Mouse (Mus musculus) yolk sac, embryonic 10.5 days (tissue): Measurements from ENCODE around the gene Cnn2.
A peak's percentile ranks its signal among the peaks of the same experiment; 100 is the strongest.
"Not testable (repeated sequence)": the region's sequence is repeated elsewhere in the genome, so short reads cannot be mapped to it uniquely, and the experiment has no call there.

Source experiments
- DNase-seq: peaks from one replicate; pipeline ENCODE4 v3.0.0-alpha.2; 2017; ENCODE audit warnings: low spot score

Gene Cnn2

GRCm38 (mm10) chr10:79988506-79989271 lies at the start of gene Cnn2:
Gene Cnn2, plus strand, starts transcription at chr10:79988584.
- peak; percentile 70 for DNase-seq

- no peak for DNase-seq
These were observed 47.6 kb upstream of the Cnn2 start for GRCm38 (mm10) chr10:79940749-79941148.

- no peak for DNase-seq
These were observed 45.4 kb upstream of the Cnn2 start for GRCm38 (mm10) chr10:79942988-79943387.

- no peak for DNase-seq
These were observed 44.9 kb upstream of the Cnn2 start for GRCm38 (mm10) chr10:79943471-79943901.

- peak; percentile 50 for DNase-seq
These were observed 42.7 kb upstream of the Cnn2 start for GRCm38 (mm10) chr10:79945507-79946234.

GRCm38 (mm10) chr10:79946752-79947322 lies 41.5 kb upstream of the Cnn2 start:
- DNase-seq: peak; percentile 84

- DNase-seq: no peak
These were observed 40.9 kb upstream of the Cnn2 start for GRCm38 (mm10) chr10:79947502-79947901.

GRCm38 (mm10) chr10:79949873-79950272 lies 38.5 kb upstream of the Cnn2 start:
- DNase-seq: peak; percentile 79

GRCm38 (mm10) chr10:79950661-79951060 lies 37.7 kb upstream of the Cnn2 start:
- no peak for DNase-seq

- DNase-seq: no peak
These were observed 34.4 kb upstream of the Cnn2 start for GRCm38 (mm10) chr10:79953946-79954345.

GRCm38 (mm10) chr10:79955691-79956090 lies 32.7 kb upstream of the Cnn2 start:
- no peak for DNase-seq

GRCm38 (mm10) chr10:79956643-79957154 lies 31.7 kb upstream of the Cnn2 start:
- peak; percentile 79 for DNase-seq

GRCm38 (mm10) chr10:79958140-79958816 lies 30.1 kb upstream of the Cnn2 start:
- peak; percentile 90 for DNase-seq

- DNase-seq: not testable (repeated sequence)
These were observed 29.0 kb upstream of the Cnn2 start for GRCm38 (mm10) chr10:79959412-79959811.

GRCm38 (mm10) chr10:79959847-79960601 lies 28.4 kb upstream of the Cnn2 start, which contains the start of gene Wdr18:
Gene Wdr18, plus strand, starts transcription at chr10:79960152.
- peak; percentile 100 for DNase-seq

GRCm38 (mm10) chr10:79960671-79961294 lies 27.6 kb upstream of the Cnn2 start:
- no peak for DNase-seq

- DNase-seq: no peak
These were observed 23.7 kb upstream of the Cnn2 start for GRCm38 (mm10) chr10:79964727-79965126.

- no peak for DNase-seq
These were observed 23.1 kb upstream of the Cnn2 start for GRCm38 (mm10) chr10:79965325-79965724.

- no peak for DNase-seq
These were observed 21.4 kb upstream of the Cnn2 start for GRCm38 (mm10) chr10:79966886-79967400.

GRCm38 (mm10) chr10:79968181-79968580 lies 20.2 kb upstream of the Cnn2 start:
- DNase-seq: no peak
